Mouse (Mus musculus) stomach, postnatal 0 days (tissue): ENCODE measurements around the gene Ubash3b.

Experiments used
- CTCF ChIP-seq: IDR thresholded peaks from 2 replicates; pipeline ENCODE4 v1.5.1; 2016; ENCODE audit warnings: antibody characterized with exemption, low read depth, mild to moderate bottlenecking, moderate library complexity
- EP300 ChIP-seq: optimal IDR thresholded peaks from 2 replicates; pipeline ENCODE3; 2016; ENCODE audit warnings: antibody characterized with exemption

DNA sequence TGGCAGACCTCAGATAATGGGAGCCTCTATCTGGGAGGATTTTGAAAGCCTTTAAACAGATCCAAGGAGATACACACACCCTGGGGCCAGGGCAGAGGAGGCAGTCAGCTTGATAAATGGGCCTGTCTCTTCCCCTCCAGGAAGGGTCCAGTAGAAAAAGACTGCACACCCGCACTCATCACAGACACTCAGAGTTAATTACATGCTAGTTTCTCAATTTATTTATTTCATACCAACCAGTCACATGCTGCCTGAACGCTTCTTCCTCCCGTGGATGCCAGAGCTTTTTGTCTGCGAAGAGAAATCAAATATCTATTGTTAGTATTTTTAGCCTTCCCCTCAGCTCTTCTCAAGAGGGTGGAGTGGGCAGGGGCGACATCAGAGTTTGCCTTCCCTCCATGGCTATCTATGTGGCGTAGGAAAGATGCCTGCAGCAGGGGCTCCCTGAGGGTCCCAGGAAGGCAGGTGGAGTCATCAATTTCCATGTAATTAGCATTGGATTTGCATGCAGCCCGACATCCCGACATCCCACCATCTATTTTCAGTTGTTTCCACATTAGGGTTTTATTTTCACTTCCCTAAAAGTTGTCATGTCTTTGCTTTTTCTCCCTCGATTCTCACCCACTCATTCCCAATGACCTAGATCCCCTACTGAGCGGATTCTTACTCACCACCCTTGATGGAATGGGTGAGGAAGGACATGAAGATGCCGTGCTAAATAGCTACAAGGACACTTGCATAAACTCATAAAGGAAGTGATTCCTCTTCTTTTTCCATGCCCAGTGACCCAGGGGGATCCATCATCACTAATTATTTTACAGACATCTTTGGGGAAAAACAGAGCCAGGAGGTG is 110.2 kb downstream of the Ubash3b start:
- TF ChIP-seq CTCF (no peak), EP300 (no peak)
